Mouse (Mus musculus) right cerebral cortex, postnatal 36 days (tissue): Measurements from ENCODE around the gene Simc1.

Experiments used
- DNase-seq, 2 experiments: peaks; one replicate each; pipeline ENCODE4 v3.0.0; 2022; ENCODE audit warnings: low spot score in 2 of 2, mixed read lengths in 1 of 2

The Simc1 gene

GRCm38 (mm10) chr13:54532134-54532533 is 28.6 kb downstream of the Simc1 start:
- DNase-seq, result no peak

DNA sequence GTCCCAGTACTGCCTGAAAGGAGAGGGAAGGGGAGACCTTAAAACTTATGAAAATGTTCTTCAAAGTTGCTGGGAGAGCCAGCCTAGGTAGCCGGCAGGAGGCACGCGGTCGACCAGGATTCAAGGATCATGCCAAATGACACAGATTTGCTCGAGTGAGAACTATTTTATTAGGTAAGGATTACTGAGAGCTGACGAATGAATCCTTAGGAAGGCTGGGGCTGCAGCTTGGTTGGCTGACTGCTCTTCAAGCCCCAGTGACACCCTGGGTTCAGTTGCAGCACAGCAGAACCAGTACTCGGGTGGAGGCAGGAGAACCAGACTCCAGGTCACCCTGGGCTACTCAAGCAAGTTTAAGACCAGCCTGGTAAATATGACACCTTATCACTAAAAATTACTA is 44.5 kb downstream of the Simc1 start:
- DNase-seq, result no peak

GRCm38 (mm10) chr13:54556176-54556575 is 52.6 kb downstream of the Simc1 start:
- DNase-seq, result no peak

- no peak for DNase-seq
Measured at GRCm38 (mm10) chr13:54556796-54557195, 53.2 kb downstream of the Simc1 start.

GRCm38 (mm10) chr13:54557652-54558051 is 54.1 kb downstream of the Simc1 start:
- no peak for DNase-seq

DNA sequence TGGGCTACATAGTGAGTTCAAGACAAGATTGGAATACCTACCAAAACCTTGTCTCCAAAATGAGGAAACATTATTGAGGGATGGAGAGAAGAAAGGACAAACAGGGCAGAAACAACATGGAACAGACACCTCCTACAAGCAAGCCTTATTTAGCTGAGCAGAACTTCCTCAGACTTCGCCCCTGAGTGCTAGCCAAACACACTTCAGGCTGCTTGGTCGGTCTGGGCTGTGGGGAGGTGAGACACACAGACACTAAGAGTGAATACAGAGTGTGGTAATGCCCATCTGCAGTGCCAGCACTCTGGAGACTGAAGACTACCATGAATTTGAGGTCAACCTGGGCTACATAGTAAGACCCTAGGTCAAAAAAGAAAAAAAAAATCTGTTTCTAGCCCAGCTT is 56.1 kb downstream of the Simc1 start:
- no peak for DNase-seq

DNA sequence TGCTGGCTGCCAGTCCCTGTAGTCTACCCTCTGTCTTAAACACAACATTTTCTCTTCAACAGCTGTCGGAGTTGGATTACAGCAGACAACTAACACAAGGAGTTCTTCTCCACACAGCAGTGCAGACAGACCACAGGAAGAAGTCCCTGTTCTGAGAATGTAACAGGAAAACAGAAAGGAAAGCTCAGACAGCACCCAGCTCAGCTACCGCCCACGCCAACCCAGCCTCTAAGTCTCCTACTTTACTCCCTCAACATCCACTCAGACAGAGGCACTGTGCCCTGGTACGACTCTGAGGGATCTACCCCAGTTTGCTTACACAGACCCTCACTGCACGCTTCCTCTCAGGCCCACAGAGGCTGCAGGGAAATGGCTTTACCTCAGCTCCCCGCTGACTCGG is 57.0 kb downstream of the Simc1 start:
- peak in 1 of 2 experiments; percentile 48 for DNase-seq

DNA sequence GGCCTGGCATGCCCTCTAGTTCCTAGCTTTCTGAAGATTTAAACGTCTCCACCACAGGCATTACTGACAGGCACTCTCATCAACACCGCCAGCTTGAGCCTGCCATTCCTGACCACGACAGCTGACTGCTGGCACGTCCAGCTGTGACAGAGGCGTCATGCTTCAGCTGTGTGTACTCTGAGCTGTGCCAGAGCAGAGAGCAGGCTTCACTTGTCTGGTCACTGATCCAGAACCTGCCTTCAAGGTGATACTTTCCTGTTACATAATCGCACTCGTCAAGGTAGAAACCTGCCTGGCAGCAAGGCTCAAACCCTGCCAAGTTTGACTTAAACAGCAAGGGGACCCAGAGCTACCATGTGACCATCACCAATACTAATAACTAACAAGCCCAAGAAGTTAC is 59.0 kb downstream of the Simc1 start:
- no peak for DNase-seq

DNA sequence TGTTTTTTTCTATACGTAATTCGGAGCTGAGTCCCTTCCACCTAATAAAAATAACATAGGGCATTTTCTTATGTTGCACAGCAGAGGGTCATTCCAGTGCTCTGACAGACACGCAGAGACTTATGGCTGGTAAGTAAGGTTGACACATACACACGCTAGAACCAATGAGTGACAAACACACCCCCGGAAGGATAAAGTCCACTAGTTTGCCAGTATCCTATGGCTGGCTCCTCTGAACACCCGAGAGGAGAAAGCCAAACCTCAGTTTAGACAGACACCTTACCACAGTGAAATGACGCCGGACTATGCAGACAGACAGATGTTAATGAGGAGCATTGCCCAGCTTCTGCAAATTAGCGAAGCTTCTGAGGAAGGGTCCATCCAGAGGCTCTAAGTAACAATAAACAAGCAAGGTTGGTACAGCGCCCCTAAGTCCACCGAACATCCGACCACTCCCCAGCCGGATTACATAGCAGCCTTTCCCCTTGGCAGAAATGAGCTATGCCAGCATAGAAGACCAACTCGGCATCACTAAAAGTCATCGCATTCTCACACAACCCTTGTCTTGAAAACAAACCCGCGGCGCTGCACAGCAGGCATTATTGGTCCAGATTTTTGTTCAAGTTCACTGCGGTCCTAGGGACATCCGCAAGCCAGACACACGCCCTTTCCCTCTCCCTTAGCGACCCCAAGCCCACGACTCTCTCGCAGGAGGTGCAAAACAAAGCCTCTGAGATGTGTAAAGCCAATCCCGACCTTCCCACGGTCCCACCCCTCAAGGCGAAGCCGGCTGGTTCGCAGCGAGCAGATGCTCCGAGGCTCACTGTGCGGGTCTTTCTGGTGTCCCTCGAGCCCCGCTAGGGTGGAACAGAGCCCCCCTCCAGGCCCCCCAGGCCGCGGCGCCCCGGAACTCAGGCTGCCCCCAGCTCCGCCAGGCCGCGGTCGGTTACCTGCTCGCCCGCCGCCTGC is 60.9 kb downstream of the Simc1 start:
- DNase-seq, result no peak

GRCm38 (mm10) chr13:54565201-54565581 is 61.6 kb downstream of the Simc1 start, which contains the start of gene 4833439L19Rik:
TSS of gene 4833439L19Rik (minus strand) at chr13:54565435.
- DNase-seq, result peak; percentile 91 to 92

DNA sequence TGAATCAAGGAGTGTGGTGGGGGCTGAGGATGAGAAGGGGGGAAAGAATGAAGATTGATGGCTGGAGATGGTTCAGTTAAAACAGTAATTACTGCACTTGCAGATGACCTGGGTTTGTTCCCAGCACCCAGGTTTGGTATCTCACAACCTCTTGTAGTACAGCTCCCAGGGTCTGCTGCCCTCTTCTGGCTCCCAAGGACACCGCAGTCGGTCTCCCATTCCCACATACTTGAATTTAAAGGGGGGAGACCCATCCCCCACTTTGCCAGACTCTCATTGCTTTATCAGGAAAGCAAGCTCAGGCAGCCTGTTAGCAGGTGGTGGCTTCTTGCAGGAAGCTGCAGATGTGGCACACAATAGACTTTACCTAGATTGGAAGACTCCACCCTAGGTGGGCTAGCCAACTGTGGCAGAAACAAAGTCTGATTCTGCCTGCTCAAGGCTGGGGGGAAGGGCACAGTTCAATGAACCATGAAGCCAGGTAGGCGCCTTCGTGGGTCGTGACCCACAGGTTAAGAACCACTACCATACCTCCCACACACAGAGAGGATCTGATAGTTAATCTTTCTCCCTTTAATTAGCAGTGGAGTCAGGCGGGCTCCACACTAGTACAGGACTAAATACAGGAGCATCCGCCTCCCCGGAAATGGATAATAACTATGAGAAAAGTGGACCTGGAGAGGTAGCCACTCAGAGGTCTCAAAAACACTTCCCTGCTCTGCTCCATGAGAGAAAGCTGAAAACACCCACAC is 62.2 kb downstream of the Simc1 start:
- no peak for DNase-seq

- no peak for DNase-seq
Measured at GRCm38 (mm10) chr13:54568380-54568779, 64.8 kb downstream of the Simc1 start.

DNA sequence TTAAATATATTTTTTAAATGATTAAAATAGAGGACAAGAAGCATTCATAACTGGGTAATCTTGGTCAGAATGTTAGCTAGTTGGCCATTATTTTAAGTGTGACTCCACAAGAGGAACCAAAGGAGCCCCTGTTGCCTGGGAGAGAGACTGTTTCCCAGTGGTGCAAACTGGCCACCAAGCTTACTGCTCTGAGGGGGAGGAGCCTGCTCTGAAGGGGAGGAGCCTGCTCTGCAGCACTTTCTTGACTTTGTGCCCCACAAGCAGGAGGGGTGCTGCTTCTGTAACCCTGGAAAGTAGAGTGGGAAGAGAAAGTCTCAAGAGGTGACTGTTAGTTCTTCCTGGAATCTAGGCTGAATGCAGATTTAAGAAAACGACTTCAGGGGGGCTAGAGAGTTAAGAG is 65.7 kb downstream of the Simc1 start:
- no peak for DNase-seq

DNA sequence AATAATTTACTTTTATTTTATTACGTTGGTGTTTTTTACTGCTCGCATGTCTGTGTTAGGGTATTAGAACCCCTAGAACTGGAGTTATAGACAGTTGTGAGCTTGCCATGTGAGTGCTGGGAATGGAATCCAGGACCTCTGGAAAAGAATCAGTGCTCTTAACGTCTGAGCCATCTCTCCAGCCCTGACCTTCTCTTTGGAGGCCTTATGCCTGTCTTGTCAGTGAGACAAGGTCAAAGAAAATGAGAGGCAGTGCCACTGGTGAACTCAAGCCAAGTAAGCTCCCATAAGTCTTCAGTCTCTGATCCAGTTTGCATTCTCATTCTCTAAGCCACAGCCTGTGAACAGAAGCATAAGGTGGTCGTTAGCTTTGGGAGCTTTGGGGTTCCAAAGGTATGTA is 67.2 kb downstream of the Simc1 start:
- DNase-seq, result no peak

DNA sequence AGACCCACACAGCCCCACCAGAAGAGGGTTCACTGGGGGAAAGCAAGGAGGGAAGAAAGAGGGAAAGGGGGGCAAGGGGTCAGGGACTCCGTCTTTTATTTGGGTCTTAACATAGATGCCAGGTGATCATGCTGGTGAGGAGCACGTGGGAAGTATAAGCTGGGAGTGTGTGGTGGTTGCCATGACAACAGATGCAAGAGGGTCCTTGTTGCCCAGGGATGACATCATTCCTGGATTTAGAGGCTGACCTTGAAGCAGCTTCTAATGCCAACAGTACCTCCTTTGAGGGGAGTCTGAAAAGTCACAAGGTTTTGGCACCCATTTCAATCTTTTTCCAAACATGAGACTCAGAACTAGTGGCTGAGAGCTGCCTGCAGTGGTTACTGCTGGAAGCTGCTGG is 68.1 kb downstream of the Simc1 start:
- DNase-seq, result no peak

- DNase-seq, result no peak
Measured at GRCm38 (mm10) chr13:54572621-54573020, 69.0 kb downstream of the Simc1 start.

- DNase-seq, result peak in 1 of 2 experiments; percentile 65
Measured at GRCm38 (mm10) chr13:54574854-54575481, 71.4 kb downstream of the Simc1 start, which contains the start of gene Arl10. TSS of gene Arl10 (plus strand) at chr13:54575015.

DNA sequence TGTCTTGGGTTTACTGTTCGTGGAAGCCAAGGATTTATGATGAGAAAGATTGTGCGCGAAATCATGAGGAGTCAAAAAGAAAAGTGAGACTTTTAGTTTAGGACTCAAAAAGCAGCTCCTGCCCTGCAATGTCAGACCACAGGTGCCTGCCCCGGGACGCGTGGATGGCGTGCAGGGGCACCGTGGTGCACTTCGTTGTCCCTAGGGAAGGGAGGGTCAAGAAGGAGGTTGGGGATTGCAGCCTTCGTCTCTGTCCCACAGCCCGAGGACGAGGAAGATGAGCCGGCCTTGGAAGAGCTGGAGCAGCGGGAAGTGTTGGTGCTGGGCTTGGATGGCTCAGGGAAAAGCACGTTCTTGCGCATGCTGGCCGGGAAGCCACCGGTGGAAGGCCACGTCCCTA is 71.9 kb downstream of the Simc1 start:
- no peak for DNase-seq

DNA sequence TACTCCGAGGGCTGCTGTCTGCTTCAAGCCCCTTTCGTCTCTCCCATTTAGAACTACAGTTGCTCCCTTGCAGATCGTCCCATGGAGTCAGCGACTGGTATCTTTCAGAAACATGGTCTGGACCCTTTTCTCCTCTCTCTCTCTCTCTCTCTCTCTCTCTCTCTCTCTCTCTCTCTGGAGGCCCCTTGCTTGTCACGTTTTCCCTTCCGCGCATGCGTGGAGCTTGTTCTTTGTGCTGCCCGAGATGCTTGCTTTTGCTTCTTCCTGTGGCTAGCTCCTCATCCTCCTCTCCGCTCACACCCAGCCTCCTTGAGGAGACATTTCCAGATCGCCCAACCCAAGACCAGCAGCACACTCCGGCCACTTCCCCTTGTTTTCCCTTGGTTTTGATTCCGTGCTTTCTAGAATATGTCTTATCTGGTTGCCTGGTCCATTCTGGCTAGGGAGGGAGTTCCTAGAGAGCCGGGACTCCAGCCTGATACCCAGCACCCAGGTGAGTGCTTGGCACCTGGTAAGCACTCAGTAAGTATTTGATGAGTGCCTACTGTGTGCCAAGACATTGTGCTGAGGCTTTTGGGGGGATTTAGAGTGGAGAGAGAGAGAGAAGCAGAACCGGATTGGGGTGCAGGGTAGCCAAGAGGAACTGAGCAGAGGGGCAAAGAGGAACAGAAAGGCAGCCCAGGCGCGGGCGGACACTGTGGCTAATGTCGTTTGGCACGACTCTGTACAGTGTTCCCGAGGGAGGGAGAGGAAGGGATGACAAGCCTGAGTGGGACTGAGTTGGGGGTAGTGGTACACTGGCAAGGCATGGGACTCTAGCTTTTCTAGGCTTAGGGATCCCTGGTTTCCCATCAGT is 74.3 kb downstream of the Simc1 start:
- DNase-seq, result no peak

- no peak for DNase-seq
Measured at GRCm38 (mm10) chr13:54581385-54581784, 77.8 kb downstream of the Simc1 start.

DNA sequence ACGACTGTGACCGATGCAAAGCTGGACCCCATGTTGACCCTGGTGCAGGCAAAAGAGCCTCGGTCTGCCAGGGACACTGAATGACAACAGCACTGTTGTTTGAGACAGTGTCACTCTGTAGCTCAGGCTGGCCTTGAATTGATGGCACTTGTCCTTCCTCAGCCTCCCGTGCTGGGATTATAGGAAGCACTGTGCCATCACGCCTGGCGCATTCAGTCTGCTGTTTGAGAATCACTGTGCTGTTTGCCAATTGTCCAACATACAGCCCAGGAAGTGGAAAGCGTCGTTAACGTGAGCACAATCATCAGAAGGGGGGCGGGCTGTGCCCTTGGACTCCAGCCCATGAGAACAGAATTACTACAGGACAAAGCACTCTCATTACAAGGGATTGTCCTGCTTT is 78.5 kb downstream of the Simc1 start:
- DNase-seq, result no peak
